Mouse (Mus musculus) ES-Bruce4 (cell line): ENCODE measurements around the gene Khsrp. TPM values are rescaled to one million over a fixed set of nuclear protein-coding genes. Genes with fewer than 3 reads are reported as not detected.

Experiments used
- H3K27ac ChIP-seq: 2 replicates; pipeline ENCODE4 v1.5.1; 2012; ENCODE audit warnings: low read length, inconsistent platforms; ENCODE audit not compliant: insufficient read depth
- H3K27me3 ChIP-seq: 2 replicates; pipeline ENCODE4 v1.6.1; 2012; ENCODE audit warnings: mild to moderate bottlenecking, low read length, inconsistent platforms; ENCODE audit not compliant: control insufficient read depth, poor library complexity, insufficient read depth, severe bottlenecking
- H3K36me3 ChIP-seq: 2 replicates; pipeline ENCODE4 v1.6.1; 2012; ENCODE audit warnings: inconsistent platforms, mild to moderate bottlenecking, low read length, moderate library complexity; ENCODE audit not compliant: control insufficient read depth, poor library complexity, insufficient read depth, severe bottlenecking
- H3K4me1 ChIP-seq: one replicate; pipeline ENCODE4 v1.8.1; 2011; ENCODE audit warnings: low read length; ENCODE audit not compliant: control insufficient read depth, insufficient read depth
- H3K4me3 ChIP-seq: 2 replicates; pipeline ENCODE4 v1.5.1; 2011; ENCODE audit warnings: low read depth, mild to moderate bottlenecking, low read length
- H3K9ac ChIP-seq: 2 replicates; pipeline ENCODE4 v1.6.1; 2012; ENCODE audit warnings: low read depth, mild to moderate bottlenecking, inconsistent platforms; ENCODE audit not compliant: poor library complexity, severe bottlenecking
- H3K9me3 ChIP-seq: replicated peaks from 2 replicates; pipeline ENCODE4 v1.6.1; 2012; ENCODE audit warnings: mild to moderate bottlenecking, low read length, inconsistent platforms; ENCODE audit not compliant: control insufficient read depth, poor library complexity, insufficient read depth, severe bottlenecking
- CTCF ChIP-seq: IDR thresholded peaks from one replicate; pipeline ENCODE4 v1.8.1; 2011; ENCODE audit warnings: low read depth, low read length
- EP300 ChIP-seq: IDR thresholded peaks from 2 replicates; pipeline ENCODE4 v1.6.1; 2011; ENCODE audit warnings: low read depth, low read length; ENCODE audit not compliant: insufficient read depth
- POLR2A ChIP-seq: IDR thresholded peaks from one replicate; pipeline ENCODE4 v1.8.1; 2011; ENCODE audit warnings: low read length; ENCODE audit not compliant: insufficient read depth
- polyA plus RNA-seq: library from polyadenylated mRNA; stranded (reverse); fragments of >200 nt; gene quantifications from 2 replicates; pipeline ENCODE4 v1.2.4, GENCODE M21; 2011; ENCODE audit warnings: low read depth; ENCODE audit not compliant: missing spikeins, insufficient read depth, insufficient read length

Khsrp gene
- polyA plus RNA-seq, 1 experiment, result 166 TPM

DNA sequence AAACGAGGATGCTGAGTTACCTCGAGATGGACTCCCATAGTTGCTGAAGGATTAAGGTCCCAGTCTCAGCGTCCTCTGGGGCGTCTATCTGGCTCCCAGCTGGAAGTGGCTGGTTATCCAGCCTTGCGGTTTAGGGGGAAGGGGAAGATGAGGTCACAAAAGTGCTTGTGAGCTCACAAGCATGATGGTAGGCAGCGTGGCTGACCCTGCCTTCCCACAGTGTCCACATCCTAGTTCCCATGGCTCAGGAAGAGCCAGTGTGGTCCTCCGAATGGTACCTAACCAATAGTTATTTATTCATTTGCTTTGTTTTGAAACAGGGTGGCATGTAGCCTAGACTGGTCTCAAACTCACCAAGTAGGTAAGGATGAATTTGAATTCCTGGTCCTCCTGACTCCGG, 10.2 kb upstream of the Khsrp start, which contains the start of gene Slc25a41:
Gene Slc25a41, minus strand, starts transcription at position 101 of the 400 bp plus-strand sequence.
- no peaks in the 10 kb centered on the region for H3K36me3 ChIP-seq
- no peak within 1 kb of the TSS for H3K27ac ChIP-seq
- no peaks in the 10 kb centered on the region for H3K9me3 ChIP-seq
- no peak within 1 kb of the TSS for H3K9ac ChIP-seq
- TF ChIP-seq EP300 (no peak), POLR2A (no peak), CTCF (no peak)
- H3K4me3 ChIP-seq, result no peak within 1 kb of the TSS
- no peaks in the 10 kb centered on the region for H3K4me1 ChIP-seq
- no peaks in the 10 kb centered on the region for H3K27me3 ChIP-seq

DNA sequence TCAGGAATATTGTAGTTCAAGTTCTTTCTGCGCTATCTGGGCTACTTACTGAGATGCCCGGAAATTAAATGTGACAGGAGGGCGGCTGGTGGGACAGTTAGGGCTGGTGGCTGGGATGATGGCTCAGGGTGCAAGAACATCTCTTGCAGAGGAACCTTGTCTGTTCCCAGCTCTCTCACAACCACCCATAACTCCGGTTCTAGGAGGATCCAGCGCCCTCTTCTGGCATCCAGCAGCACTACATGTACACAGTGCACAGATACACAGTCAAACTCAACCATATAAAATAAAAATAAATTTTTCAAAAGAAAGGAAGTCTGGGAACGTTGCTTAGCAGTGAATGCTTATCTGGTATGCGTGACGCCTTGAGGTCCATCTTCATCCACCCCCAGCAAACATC, 7.7 kb upstream of the Khsrp start:
- peak overlapping the region; percentile 17; the same call in 1 of the 2 replicates for H3K9ac ChIP-seq
- no peaks in the 10 kb centered on the region for H3K4me1 ChIP-seq
- H3K4me3 ChIP-seq, result peak overlapping the region; percentile 32; the same call in 1 of the 2 replicates
- TF ChIP-seq EP300, result no peak
- TF ChIP-seq CTCF, result peak; percentile 77
- TF ChIP-seq POLR2A, result no peak
- H3K36me3 ChIP-seq, result no peaks in the 10 kb centered on the region
- no peaks in the 10 kb centered on the region for H3K9me3 ChIP-seq
- H3K27ac ChIP-seq, result no peak overlapping the region
- H3K27me3 ChIP-seq, result no peaks in the 10 kb centered on the region

DNA sequence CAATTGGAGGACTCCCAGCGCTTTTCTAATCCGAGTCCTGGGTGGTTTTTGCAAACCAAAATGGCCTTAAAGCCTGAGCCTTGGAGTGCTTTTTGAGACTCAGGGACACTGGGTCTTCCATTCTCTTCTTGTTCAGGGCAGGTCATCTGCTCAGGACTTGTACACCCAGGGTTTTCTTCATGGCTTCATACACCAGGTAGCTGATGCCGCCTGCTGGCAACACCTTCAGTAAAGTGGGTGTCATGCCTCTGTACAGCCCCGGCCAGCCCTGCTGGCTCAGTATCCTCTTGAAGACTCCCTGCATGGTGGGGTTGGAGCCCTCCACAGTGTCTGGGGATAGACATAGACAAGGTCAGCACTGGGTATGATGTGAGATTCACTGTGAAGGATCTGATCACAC, 1.5 kb upstream of the Khsrp start:
- TF ChIP-seq POLR2A (no peak), EP300 (no peak), CTCF (no peak)
- Histone ChIP-seq H3K4me1 (no peaks in the 10 kb centered on the region), H3K36me3 (peaks cover 9% of the 10 kb centered on the region), H3K27me3 (no peaks in the 10 kb centered on the region), H3K9me3 (no peaks in the 10 kb centered on the region), H3K4me3 (peak overlapping the region; percentile 88), H3K27ac (no peak overlapping the region; the same call in 1 of the 2 replicates), H3K9ac (peak overlapping the region; percentile 93)

DNA sequence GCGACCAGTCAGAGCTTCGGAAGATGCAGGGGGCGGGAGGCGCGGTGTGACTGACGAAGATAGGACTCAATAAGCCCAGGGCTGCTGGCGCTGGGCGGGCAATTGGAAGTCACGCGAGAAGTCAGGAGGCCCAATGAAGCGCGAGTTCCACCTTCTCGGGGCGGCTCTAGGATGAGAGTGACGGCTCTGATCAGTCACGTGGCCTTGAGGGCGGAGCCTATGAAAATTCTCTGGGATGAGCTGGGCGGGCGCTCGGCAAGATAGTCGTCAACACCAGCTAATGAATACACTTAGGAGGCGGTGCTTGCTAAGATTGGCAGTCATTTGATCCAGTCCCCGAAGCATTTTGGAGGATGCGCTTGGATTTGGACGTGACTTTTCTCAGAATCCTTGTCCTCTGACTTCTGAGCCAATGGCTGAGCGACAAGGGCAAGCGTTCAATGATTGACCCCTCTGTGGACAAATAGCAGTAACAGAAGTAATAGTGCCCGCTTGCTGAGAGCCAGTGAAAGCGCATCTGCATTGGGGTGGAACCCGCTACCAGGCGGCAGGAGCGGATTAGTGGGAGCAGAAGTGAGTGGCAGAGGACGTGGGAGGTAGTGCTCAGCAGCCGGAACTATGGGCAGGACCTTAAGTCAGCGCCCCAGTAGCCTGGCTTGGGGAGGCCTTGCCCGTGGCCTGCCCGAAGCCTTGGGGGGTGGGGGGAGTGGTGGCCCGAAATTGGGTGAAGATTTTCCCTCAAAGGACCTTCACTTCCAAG, 519 bp upstream of the Khsrp start:
- Histone ChIP-seq H3K4me3 (peak overlapping the region; percentile 88), H3K36me3 (peaks cover 19% of the 10 kb centered on the region), H3K9me3 (no peaks in the 10 kb centered on the region), H3K27ac (peak overlapping the region; percentile 48), H3K4me1 (no peaks in the 10 kb centered on the region), H3K9ac (peak overlapping the region; percentile 93), H3K27me3 (no peaks in the 10 kb centered on the region)
- TF ChIP-seq POLR2A (peak; percentile 96), CTCF (no peak)

DNA sequence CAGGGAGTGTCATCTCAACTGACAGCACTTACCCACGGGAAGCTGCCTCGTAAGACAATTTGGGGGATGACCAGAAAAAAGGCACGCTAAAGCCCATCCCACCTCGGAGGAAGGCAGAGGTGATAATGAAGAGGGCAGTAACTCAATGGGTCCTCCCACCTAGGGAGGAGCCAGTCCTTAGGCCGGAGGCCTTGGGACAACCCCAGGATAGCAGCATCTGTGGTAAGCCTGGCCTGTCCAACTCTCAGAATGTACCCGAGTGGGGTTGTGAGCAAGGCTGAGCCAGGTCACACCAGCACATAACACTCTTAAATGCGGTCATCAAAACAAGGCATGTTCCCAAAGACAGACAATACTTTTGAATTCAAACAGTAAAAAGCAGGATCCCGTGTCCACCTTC, 1.6 kb downstream of the Khsrp start:
- Histone ChIP-seq H3K9ac (peak overlapping the region; percentile 99), H3K27me3 (no peaks in the 10 kb centered on the region), H3K4me3 (peak overlapping the region; percentile 95), H3K9me3 (no peaks in the 10 kb centered on the region), H3K4me1 (no peaks in the 10 kb centered on the region), H3K27ac (no peak overlapping the region), H3K36me3 (peaks cover 39% of the 10 kb centered on the region)
- TF ChIP-seq EP300, result no peak
- TF ChIP-seq CTCF, result no peak
- TF ChIP-seq POLR2A, result no peak

DNA sequence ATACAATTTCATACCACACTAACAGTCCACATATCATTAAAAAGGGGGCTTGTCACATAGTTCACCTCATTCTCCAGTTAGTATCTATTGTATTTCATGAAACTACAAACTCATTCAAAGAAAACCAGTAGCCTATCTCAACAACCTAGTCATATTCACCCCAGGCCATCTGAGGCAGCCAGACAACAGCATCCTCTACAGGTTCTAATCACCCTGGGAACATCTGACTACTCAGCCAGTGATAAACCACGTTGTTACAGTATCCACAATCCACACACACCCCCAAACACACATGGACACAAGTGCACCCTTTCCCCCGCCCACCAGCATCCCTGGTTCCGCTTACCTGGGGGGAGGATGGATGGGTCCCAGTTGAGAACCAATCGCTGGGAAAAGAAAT, 3.9 kb downstream of the Khsrp start:
- H3K4me1 ChIP-seq, result no peaks in the 10 kb centered on the region
- TF ChIP-seq EP300 (no peak), CTCF (no peak), POLR2A (no peak)
- no peaks in the 10 kb centered on the region for H3K9me3 ChIP-seq
- H3K27me3 ChIP-seq, result no peaks in the 10 kb centered on the region
- H3K36me3 ChIP-seq, result peaks cover 61% of the 10 kb centered on the region
- no peak overlapping the region for H3K4me3 ChIP-seq
- no peak overlapping the region for H3K27ac ChIP-seq
- H3K9ac ChIP-seq, result no peak overlapping the region
